Mouse (Mus musculus): ENCODE measurements around the gene Ifitm6. TPM values are rescaled to one million over a fixed set of nuclear protein-coding genes. Genes with fewer than 3 reads are reported as not detected.
"Not testable (repeated sequence)": the region's sequence is repeated elsewhere in the genome, so short reads cannot be mapped to it uniquely, and the experiment has no call there.

The Ifitm6 gene
- polyA plus RNA-seq, 1 experiment from 2014 or later: 0.93 TPM

- Histone ChIP-seq H3K4me3 (ENCODE audit: low read depth, low read length) (no peak overlapping the region), H3K36me3 (ENCODE audit: control insufficient read depth, insufficient read depth) (no peaks in the 10 kb centered on the region), H3K9me3 (ENCODE audit: control insufficient read depth) (no peaks in the 10 kb centered on the region), H3K27me3 (replicated peaks; ENCODE audit: control insufficient read depth, insufficient read depth, low read length) (no peaks in the 10 kb centered on the region), H3K4me2 (replicated peaks; ENCODE audit: low read depth) (no peak overlapping the region), H3K4me1 (replicated peaks; ENCODE audit: control insufficient read depth, insufficient read depth, low read length) (no peaks in the 10 kb centered on the region), H3K27ac (ENCODE audit: low read depth, low read length) (no peak overlapping the region), H3K9ac (ENCODE audit: low read depth, low read length) (no peak overlapping the region)
- no peak for ATAC-seq
- 72% methylated on average over 17 of the region's 17 CpGs for WGBS
- no peak for TF ChIP-seq CTCF (IDR thresholded peaks at IDR 0.05; ENCODE audit: low read depth)
These were observed 30.3 kb downstream of the Ifitm6 start for GRCm38 (mm10) chr7:140987182-140988138.

- no peak overlapping the region for H3K27ac ChIP-seq (ENCODE audit: low read depth, low read length)
- no peaks in the 10 kb centered on the region for H3K4me1 ChIP-seq (replicated peaks; ENCODE audit: control insufficient read depth, insufficient read depth, low read length)
- TF ChIP-seq CTCF (IDR thresholded peaks at IDR 0.05; ENCODE audit: low read depth): no peak
- ATAC-seq: no peak
- H3K4me2 ChIP-seq (replicated peaks; ENCODE audit: low read depth): no peak overlapping the region
- H3K27me3 ChIP-seq (replicated peaks; ENCODE audit: control insufficient read depth, insufficient read depth, low read length): no peaks in the 10 kb centered on the region
- H3K9me3 ChIP-seq (ENCODE audit: control insufficient read depth): no peaks in the 10 kb centered on the region
- no peaks in the 10 kb centered on the region for H3K36me3 ChIP-seq (ENCODE audit: control insufficient read depth, insufficient read depth)
- no peak overlapping the region for H3K4me3 ChIP-seq (ENCODE audit: low read depth, low read length)
- 96% methylated on average over 7 of the region's 7 CpGs for WGBS
- no peak overlapping the region for H3K9ac ChIP-seq (ENCODE audit: low read depth, low read length)
These were observed 34.8 kb downstream of the Ifitm6 start for GRCm38 (mm10) chr7:140982971-140983370.

- no peaks in the 10 kb centered on the region for H3K36me3 ChIP-seq (ENCODE audit: control insufficient read depth, insufficient read depth)
- TF ChIP-seq CTCF (IDR thresholded peaks at IDR 0.05; ENCODE audit: low read depth): no peak
- WGBS: 87% methylated on average over 8 of the region's 8 CpGs
- ATAC-seq: no peak
- H3K4me3 ChIP-seq (ENCODE audit: low read depth, low read length): no peak overlapping the region
- H3K9ac ChIP-seq (ENCODE audit: low read depth, low read length): no peak overlapping the region
- H3K27ac ChIP-seq (ENCODE audit: low read depth, low read length): no peak overlapping the region
- no peaks in the 10 kb centered on the region for H3K9me3 ChIP-seq (ENCODE audit: control insufficient read depth)
- no peak overlapping the region for H3K4me2 ChIP-seq (replicated peaks; ENCODE audit: low read depth)
- no peaks in the 10 kb centered on the region for H3K4me1 ChIP-seq (replicated peaks; ENCODE audit: control insufficient read depth, insufficient read depth, low read length)
- H3K27me3 ChIP-seq (replicated peaks; ENCODE audit: control insufficient read depth, insufficient read depth, low read length): no peaks in the 10 kb centered on the region
These were observed 36.0 kb downstream of the Ifitm6 start for GRCm38 (mm10) chr7:140981704-140982103.

GRCm38 (mm10) chr7:140976720-140977119 lies 41.0 kb downstream of the Ifitm6 start:
- not testable (repeated sequence) for H3K9me3 ChIP-seq (ENCODE audit: control insufficient read depth); H3K27ac ChIP-seq (ENCODE audit: low read depth, low read length); H3K4me3 ChIP-seq (ENCODE audit: low read depth, low read length); ATAC-seq; H3K36me3 ChIP-seq (ENCODE audit: control insufficient read depth, insufficient read depth); H3K4me2 ChIP-seq (replicated peaks; ENCODE audit: low read depth); H3K4me1 ChIP-seq (replicated peaks; ENCODE audit: control insufficient read depth, insufficient read depth, low read length); H3K27me3 ChIP-seq (replicated peaks; ENCODE audit: control insufficient read depth, insufficient read depth, low read length); H3K9ac ChIP-seq (ENCODE audit: low read depth, low read length)
- WGBS: 83% methylated on average over 9 of the region's 9 CpGs

GRCm38 (mm10) chr7:140975465-140975864 lies 42.3 kb downstream of the Ifitm6 start:
- no peaks in the 10 kb centered on the region for H3K27me3 ChIP-seq (replicated peaks; ENCODE audit: control insufficient read depth, insufficient read depth, low read length)
- 0 out of 2 replicates have a peak, but pooled peaks cover 7% of the 10 kb centered on the region for H3K4me1 ChIP-seq (replicated peaks; ENCODE audit: control insufficient read depth, insufficient read depth, low read length)
- no peak overlapping the region for H3K27ac ChIP-seq (ENCODE audit: low read depth, low read length)
- no peak overlapping the region for H3K4me2 ChIP-seq (replicated peaks; ENCODE audit: low read depth)
- no peak for ATAC-seq
- H3K9ac ChIP-seq (ENCODE audit: low read depth, low read length): no peak overlapping the region
- H3K9me3 ChIP-seq (ENCODE audit: control insufficient read depth): no peaks in the 10 kb centered on the region
- TF ChIP-seq CTCF (IDR thresholded peaks at IDR 0.05; ENCODE audit: low read depth): no peak
- 54% methylated on average over 3 of the region's 3 CpGs for WGBS
- H3K4me3 ChIP-seq (ENCODE audit: low read depth, low read length): no peak overlapping the region
- no peaks in the 10 kb centered on the region for H3K36me3 ChIP-seq (ENCODE audit: control insufficient read depth, insufficient read depth)

- Histone ChIP-seq H3K36me3 (ENCODE audit: control insufficient read depth, insufficient read depth) (no peaks in the 10 kb centered on the region), H3K9ac (ENCODE audit: low read depth, low read length) (no peak overlapping the region), H3K4me3 (ENCODE audit: low read depth, low read length) (no peak overlapping the region), H3K27me3 (replicated peaks; ENCODE audit: control insufficient read depth, insufficient read depth, low read length) (no peaks in the 10 kb centered on the region), H3K27ac (ENCODE audit: low read depth, low read length) (peak overlapping the region; percentile 28; the same call in 1 of the 2 replicates), H3K4me2 (replicated peaks; ENCODE audit: low read depth) (no peak overlapping the region), H3K9me3 (ENCODE audit: control insufficient read depth) (no peaks in the 10 kb centered on the region), H3K4me1 (replicated peaks; ENCODE audit: control insufficient read depth, insufficient read depth, low read length) (0 out of 2 replicates have a peak, but pooled peaks cover 7% of the 10 kb centered on the region)
- 26% methylated on average over 9 of the region's 9 CpGs for WGBS
- TF ChIP-seq CTCF (IDR thresholded peaks at IDR 0.05; ENCODE audit: low read depth): no peak
- no peak for ATAC-seq
These were observed 42.8 kb downstream of the Ifitm6 start for GRCm38 (mm10) chr7:140974940-140975339.

Measured in intestine, postnatal 0 days (tissue).